Mouse (Mus musculus) heart, embryonic 12.5 days (tissue): Measurements from ENCODE around the gene Cfl1. TPM values are rescaled to one million over a fixed set of nuclear protein-coding genes. Genes with fewer than 3 reads are reported as not detected.

Experiments
- ATAC-seq: fragments of 200-750 bp; cut with Nextera tagmentation; 2 replicates; pipeline ENCODE4 v1.8.0; 2017; ENCODE audit warnings: moderate TSS enrichment, moderate library complexity; ENCODE audit not compliant: insufficient number of reproducible peaks, low FRiP score
- H3K27ac ChIP-seq: fragments of 300-500 bp; sonication (generic); 2 replicates; pipeline ENCODE4 v1.5.1; 2016; ENCODE audit warnings: mild to moderate bottlenecking, moderate library complexity; ENCODE audit not compliant: poor library complexity, severe bottlenecking
- H3K27me3 ChIP-seq: fragments of 300-500 bp; sonication (generic); replicated peaks from 2 replicates; pipeline ENCODE4 v1.6.1; 2016; ENCODE audit warnings: mild to moderate bottlenecking, moderate library complexity
- H3K36me3 ChIP-seq: fragments of 300-500 bp; sonication (generic); 2 replicates; pipeline ENCODE4 v1.6.1; 2016; ENCODE audit warnings: mild to moderate bottlenecking, moderate library complexity
- H3K4me1 ChIP-seq: fragments of 300-500 bp; sonication (generic); replicated peaks from 2 replicates; pipeline ENCODE4 v1.6.1; 2016; ENCODE audit warnings: mild to moderate bottlenecking
- H3K4me2 ChIP-seq: fragments of 300-500 bp; sonication (generic); 2 replicates; pipeline ENCODE4 v1.6.1; 2016; ENCODE audit warnings: mild to moderate bottlenecking, moderate library complexity
- H3K4me3 ChIP-seq: fragments of 300-500 bp; sonication (generic); 2 replicates; pipeline ENCODE4 v1.5.1; 2016; ENCODE audit warnings: mild to moderate bottlenecking
- H3K9ac ChIP-seq: fragments of 300-500 bp; sonication (generic); 2 replicates; pipeline ENCODE4 v1.6.1; 2016; ENCODE audit warnings: mild to moderate bottlenecking, moderate library complexity
- H3K9me3 ChIP-seq: fragments of 300-500 bp; sonication (generic); replicated peaks from 2 replicates; pipeline ENCODE4 v1.6.1; 2016; ENCODE audit warnings: mild to moderate bottlenecking, moderate library complexity
- WGBS: fragments of 180-500 bp; shearing (Covaris S2); methylation state at CpG from one replicate; pipeline ENCODE4 v1.1.7; 2016; 5-methylcytosine and 5-hydroxymethylcytosine counted together
- polyA plus RNA-seq: library from polyadenylated mRNA; unstranded; fragments of >200 nt; fragmentation: Nextera tagmentation; extraction: Ambion mirVana; gene quantifications from 2 replicates; pipeline ENCODE4 v1.2.1, GENCODE M21; 2016

The Cfl1 gene
- polyA plus RNA-seq, 1 experiment from 2014 or later, result 1,913 TPM

- Histone ChIP-seq H3K4me2 (no peak overlapping the region), H3K36me3 (peaks cover 55% of the 10 kb centered on the region), H3K4me3 (no peak overlapping the region), H3K27me3 (no peaks in the 10 kb centered on the region), H3K27ac (no peak overlapping the region), H3K9ac (no peak overlapping the region), H3K4me1 (peaks cover 23% of the 10 kb centered on the region), H3K9me3 (no peaks in the 10 kb centered on the region)
- 87% methylated on average over 6 of the region's 6 CpGs for WGBS
- no peak for ATAC-seq
Measured at GRCm38 (mm10) chr19:5466916-5467500, 23.2 kb upstream of the Cfl1 start.

GRCm38 (mm10) chr19:5468374-5468773 lies 21.9 kb upstream of the Cfl1 start, which contains the start of gene Ctsw:
Ctsw (minus strand) TSS chr19:5468507.
- Histone ChIP-seq H3K4me3 (no peak within 1 kb of the TSS), H3K9ac (no peak within 1 kb of the TSS), H3K4me1 (peaks cover 23% of the 10 kb centered on the region), H3K27ac (no peak within 1 kb of the TSS), H3K9me3 (no peaks in the 10 kb centered on the region), H3K4me2 (no peak within 1 kb of the TSS), H3K36me3 (peaks cover 44% of the 10 kb centered on the region), H3K27me3 (no peaks in the 10 kb centered on the region)
- WGBS, result 58% methylated on average over 5 of the region's 5 CpGs
- ATAC-seq, result no peak

GRCm38 (mm10) chr19:5471846-5472245 lies 18.4 kb upstream of the Cfl1 start:
- H3K27me3 ChIP-seq, result no peaks in the 10 kb centered on the region

GRCm38 (mm10) chr19:5472857-5473256 lies 17.4 kb upstream of the Cfl1 start:
- WGBS, result 72% methylated on average over 3 of the region's 3 CpGs
- Histone ChIP-seq H3K9me3 (no peaks in the 10 kb centered on the region), H3K27ac (no peak overlapping the region), H3K36me3 (peaks cover 14% of the 10 kb centered on the region), H3K4me2 (no peak overlapping the region), H3K4me3 (no peak overlapping the region), H3K4me1 (peaks cover 35% of the 10 kb centered on the region), H3K27me3 (no peaks in the 10 kb centered on the region), H3K9ac (no peak overlapping the region)
- no peak for ATAC-seq

More at GRCm38 (mm10) chr19:5471846-5472245, 18.4 kb upstream of the Cfl1 start:
- 60% methylated on average over 5 of the region's 5 CpGs for WGBS
- H3K9ac ChIP-seq, result no peak overlapping the region
- H3K4me2 ChIP-seq, result no peak overlapping the region
- peaks cover 34% of the 10 kb centered on the region for H3K4me1 ChIP-seq
- H3K4me3 ChIP-seq, result no peak overlapping the region
- no peak overlapping the region for H3K27ac ChIP-seq
- ATAC-seq, result no peak
- peaks cover 18% of the 10 kb centered on the region for H3K36me3 ChIP-seq
- H3K9me3 ChIP-seq, result no peaks in the 10 kb centered on the region

- 2% methylated on average over 22 of the region's 22 CpGs for WGBS
- Histone ChIP-seq H3K4me3 (peak within 1 kb of the TSS; percentile 74), H3K9me3 (no peaks in the 10 kb centered on the region), H3K4me2 (peak within 1 kb of the TSS; percentile 82), H3K4me1 (peaks cover 32% of the 10 kb centered on the region), H3K9ac (peak within 1 kb of the TSS; percentile 89), H3K27ac (peak within 1 kb of the TSS; percentile 86), H3K36me3 (peaks cover 18% of the 10 kb centered on the region), H3K27me3 (no peaks in the 10 kb centered on the region)
- ATAC-seq, result peak; percentile 79
Measured at GRCm38 (mm10) chr19:5473720-5474119, 16.5 kb upstream of the Cfl1 start, which contains the start of gene Efemp2. Efemp2 (plus strand) TSS chr19:5473954.

GRCm38 (mm10) chr19:5474281-5475068 lies 15.8 kb upstream of the Cfl1 start:
- peak overlapping the region; percentile 86 for H3K27ac ChIP-seq
- 1% methylated on average over 57 of the region's 68 CpGs for WGBS
- peak overlapping the region; percentile 89 for H3K9ac ChIP-seq
- peak overlapping the region; percentile 82 for H3K4me2 ChIP-seq
- peak; percentile 65 for ATAC-seq
- peak overlapping the region; percentile 74 for H3K4me3 ChIP-seq
- no peaks in the 10 kb centered on the region for H3K9me3 ChIP-seq
- no peaks in the 10 kb centered on the region for H3K27me3 ChIP-seq
- peaks cover 23% of the 10 kb centered on the region for H3K36me3 ChIP-seq
- peaks cover 26% of the 10 kb centered on the region for H3K4me1 ChIP-seq

GRCm38 (mm10) chr19:5475069-5475714 lies 15.1 kb upstream of the Cfl1 start:
- peak; percentile 23; the same call in 1 of the 2 replicates for ATAC-seq
- peak overlapping the region; percentile 74 for H3K4me3 ChIP-seq
- peaks cover 21% of the 10 kb centered on the region for H3K4me1 ChIP-seq
- H3K27ac ChIP-seq, result peak overlapping the region; percentile 86
- no peaks in the 10 kb centered on the region for H3K9me3 ChIP-seq
- peaks cover 30% of the 10 kb centered on the region for H3K36me3 ChIP-seq
- H3K27me3 ChIP-seq, result no peaks in the 10 kb centered on the region
- peak overlapping the region; percentile 89 for H3K9ac ChIP-seq
- WGBS, result 22% methylated on average over 13 of the region's 13 CpGs
- H3K4me2 ChIP-seq, result peak overlapping the region; percentile 82

GRCm38 (mm10) chr19:5477004-5477667 lies 13.1 kb upstream of the Cfl1 start:
- Histone ChIP-seq H3K9ac (0 out of 2 replicates have a peak overlapping the region, but pooled peaks have one; percentile 17), H3K4me1 (peaks cover 21% of the 10 kb centered on the region), H3K9me3 (no peaks in the 10 kb centered on the region), H3K4me2 (no peak overlapping the region), H3K27ac (no peak overlapping the region), H3K36me3 (peaks cover 50% of the 10 kb centered on the region), H3K4me3 (no peak overlapping the region), H3K27me3 (no peaks in the 10 kb centered on the region)
- WGBS, result 81% methylated on average over 10 of the region's 10 CpGs
- no peak for ATAC-seq

- no peak for ATAC-seq
- Histone ChIP-seq H3K27ac (no peak overlapping the region), H3K4me3 (no peak overlapping the region), H3K9ac (no peak overlapping the region), H3K9me3 (no peaks in the 10 kb centered on the region), H3K36me3 (peaks cover 56% of the 10 kb centered on the region), H3K27me3 (no peaks in the 10 kb centered on the region), H3K4me1 (peaks cover 21% of the 10 kb centered on the region), H3K4me2 (no peak overlapping the region)
- WGBS, result 87% methylated on average over 18 of the region's 18 CpGs
Measured at GRCm38 (mm10) chr19:5477668-5478300, 12.5 kb upstream of the Cfl1 start.

- Histone ChIP-seq H3K36me3 (peaks cover 79% of the 10 kb centered on the region), H3K9me3 (no peaks in the 10 kb centered on the region), H3K27me3 (no peaks in the 10 kb centered on the region), H3K4me3 (no peak overlapping the region), H3K9ac (no peak overlapping the region), H3K4me1 (peaks cover 16% of the 10 kb centered on the region), H3K4me2 (no peak overlapping the region), H3K27ac (no peak overlapping the region)
- no peak for ATAC-seq
- 80% methylated on average over 10 of the region's 10 CpGs for WGBS
Measured at GRCm38 (mm10) chr19:5480016-5480415, 10.2 kb upstream of the Cfl1 start.
